Mouse (Mus musculus) lung, adult 2 months (tissue): Measurements from ENCODE around the gene 0610030E20Rik. TPM values are rescaled to one million over a fixed set of nuclear protein-coding genes. Genes with fewer than 3 reads are reported as not detected.
A peak's percentile ranks its signal among the peaks of the same experiment; 100 is the strongest.

ENCODE experiments used
- DNase-seq: peaks from one replicate; pipeline ENCODE4 v3.0.0; 2022
- H3K4me1 ChIP-seq: fragments of 200-500 bp; 2 replicates; pipeline ENCODE4 v1.6.1; 2011; ENCODE audit warnings: low read length; ENCODE audit not compliant: control insufficient read depth, insufficient read depth
- H3K4me3 ChIP-seq: fragments of 200-500 bp; replicated peaks from 2 replicates; pipeline ENCODE3; 2011; ENCODE audit warnings: low read depth, mild to moderate bottlenecking, control low read depth, low read length; ENCODE audit errors: extremely low read depth
- CTCF ChIP-seq: fragments of 200-500 bp; IDR thresholded peaks from 2 replicates; pipeline ENCODE4 v1.5.1; 2011; ENCODE audit warnings: mild to moderate bottlenecking, low read length, control low read depth; ENCODE audit not compliant: insufficient read depth
- POLR2A ChIP-seq: fragments of 200-500 bp; IDR thresholded peaks from 2 replicates; pipeline ENCODE4 v1.6.1; 2011; ENCODE audit warnings: low read depth, mild to moderate bottlenecking, control low read depth, low read length, borderline replicate concordance; ENCODE audit errors: extremely low read depth
- WGBS: fragments of 180-500 bp; shearing (Covaris S2); methylation state at CpG from one replicate; pipeline ENCODE4 v1.1.7; 2018; 5-methylcytosine and 5-hydroxymethylcytosine counted together
- polyA plus RNA-seq: library from polyadenylated mRNA; depleted of rRNA; stranded (reverse); fragments of >200 nt; gene quantifications from 2 replicates; pipeline ENCODE4 v1.2.3, GENCODE M21; 2012

0610030E20Rik gene
- polyA plus RNA-seq, 1 experiment = 21.3 TPM

DNA sequence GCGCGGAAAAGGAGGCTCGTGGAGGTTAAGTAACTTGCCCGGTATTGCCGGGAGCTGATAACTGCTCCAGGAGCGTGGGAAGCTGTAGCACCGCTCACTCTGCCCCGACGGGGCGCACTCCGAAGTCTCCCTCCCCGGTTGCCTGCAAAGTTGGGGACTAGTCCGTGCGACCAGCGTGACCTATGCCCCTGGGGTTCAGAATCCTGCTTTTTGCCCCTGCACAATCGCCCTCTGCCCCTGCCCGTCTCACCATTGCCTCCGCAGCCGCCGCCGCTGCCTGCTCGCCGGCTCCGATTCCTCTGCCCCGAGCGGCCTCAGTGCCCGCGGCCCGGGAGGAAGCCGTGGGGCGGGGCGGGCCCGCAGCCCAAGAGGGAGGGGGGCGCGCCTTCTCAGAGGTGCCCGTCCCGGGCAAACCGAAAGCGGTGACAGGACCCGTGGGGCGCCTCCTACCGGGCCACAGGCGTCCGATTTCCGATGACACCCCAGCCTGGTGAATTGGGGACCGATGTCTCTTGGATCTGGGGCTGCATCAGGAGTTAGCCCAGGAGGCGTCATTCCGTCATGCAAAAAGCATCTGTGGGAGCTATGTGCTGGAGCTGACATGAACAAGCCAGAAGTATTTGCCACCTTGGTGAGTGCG is 33.1 kb downstream of the 0610030E20Rik start, which contains the start of gene Vamp5:
TSS of gene Vamp5 (minus strand) at position 338 of the 640 bp plus-strand sequence.
- TF ChIP-seq CTCF = peak; percentile 39; the same call in 1 of the 2 replicates
- peak; percentile 55; the same call in 1 of the 2 replicates for TF ChIP-seq POLR2A
- peak; percentile 91 for DNase-seq
- WGBS = under 1% methylated on average over 49 of the region's 49 CpGs
- peak within 1 kb of the TSS; percentile 83 for H3K4me3 ChIP-seq
- H3K4me1 ChIP-seq = peaks cover 5% of the 10 kb centered on the region; the same call in 1 of the 2 replicates

DNA sequence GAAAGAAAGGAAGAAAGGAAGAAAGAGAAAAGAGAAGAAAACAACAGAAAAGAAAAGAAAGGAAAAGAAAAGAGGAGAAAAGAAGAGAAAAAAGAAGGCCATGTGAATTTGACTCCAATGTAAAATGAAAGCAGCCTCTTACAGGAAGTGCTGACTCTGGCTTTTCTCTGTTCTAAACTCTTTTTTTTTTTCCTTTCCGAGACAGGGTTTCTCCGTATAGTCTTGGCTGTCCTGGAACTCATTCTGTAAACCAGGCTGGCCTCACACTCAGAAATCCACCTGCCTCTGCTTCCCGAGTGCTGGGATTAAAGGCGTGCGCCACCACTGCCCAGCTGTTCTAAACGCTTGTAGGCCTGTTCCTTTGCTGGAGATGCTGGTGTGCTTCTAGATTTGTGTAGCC is 35.4 kb downstream of the 0610030E20Rik start:
- TF ChIP-seq POLR2A (no peak), CTCF (no peak)
- Histone ChIP-seq H3K4me3 (no peak overlapping the region), H3K4me1 (peaks cover 5% of the 10 kb centered on the region; the same call in 1 of the 2 replicates)
- no peak for DNase-seq
- WGBS = 71% methylated on average over 6 of the region's 6 CpGs

DNA sequence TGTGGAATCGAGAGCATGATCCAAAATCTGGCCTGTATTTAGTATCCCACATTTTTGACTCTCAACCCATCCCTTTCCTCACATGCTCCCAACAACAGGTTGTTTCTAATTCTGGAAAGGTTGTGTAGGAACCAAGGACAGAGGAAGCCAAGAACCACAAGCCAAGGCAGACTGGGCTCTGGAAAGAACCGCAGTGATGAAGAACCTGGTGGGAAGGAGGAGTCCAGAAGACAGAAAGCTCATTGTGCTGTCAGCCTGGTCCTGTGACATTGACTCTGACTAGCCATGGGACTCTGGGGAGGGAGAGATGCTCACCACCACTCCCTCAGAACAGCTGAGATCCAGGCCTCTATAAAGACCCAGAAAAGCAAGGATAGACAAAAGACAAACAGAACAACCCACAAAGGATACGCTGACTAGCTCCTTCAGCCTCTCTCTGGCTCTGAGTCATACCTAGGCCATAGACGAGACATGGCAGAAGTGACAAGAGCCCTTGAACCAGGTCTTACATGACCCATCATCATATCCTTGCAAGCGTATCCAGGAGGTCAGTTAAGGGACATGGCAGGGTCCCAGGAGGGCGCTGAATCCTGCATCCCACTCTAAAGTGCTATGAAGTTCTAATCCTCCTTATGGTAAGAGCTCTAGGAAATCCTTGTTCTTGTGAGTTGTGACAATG is 36.2 kb downstream of the 0610030E20Rik start:
- no peak overlapping the region for H3K4me3 ChIP-seq
- no peak for DNase-seq
- H3K4me1 ChIP-seq = peaks cover 5% of the 10 kb centered on the region; the same call in 1 of the 2 replicates
- TF ChIP-seq POLR2A = no peak
- no peak for TF ChIP-seq CTCF
- 83% methylated on average over 6 of the region's 6 CpGs for WGBS

DNA sequence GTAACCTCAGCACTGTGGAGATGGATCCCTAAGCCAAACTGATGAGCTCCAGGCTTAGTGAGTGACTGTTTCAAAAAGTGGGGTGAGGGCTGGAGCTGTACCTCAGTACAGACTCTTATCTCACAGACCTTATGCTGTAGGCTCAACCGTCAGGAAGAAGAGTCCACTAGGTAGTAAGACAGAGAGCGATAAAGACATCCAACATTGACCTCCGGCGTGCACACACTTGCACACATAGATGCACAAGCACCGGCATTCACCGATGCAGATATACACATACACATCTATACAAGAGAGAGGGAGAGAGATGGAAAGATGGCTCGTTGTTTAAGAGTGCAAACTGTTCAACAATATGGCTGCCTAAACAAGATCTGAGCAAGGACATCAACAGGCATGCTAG is 36.8 kb downstream of the 0610030E20Rik start:
- Histone ChIP-seq H3K4me1 (peaks cover 7% of the 10 kb centered on the region), H3K4me3 (no peak overlapping the region)
- TF ChIP-seq POLR2A = no peak
- TF ChIP-seq CTCF = no peak
- 91% methylated on average over 7 of the region's 7 CpGs for WGBS
- no peak for DNase-seq

DNA sequence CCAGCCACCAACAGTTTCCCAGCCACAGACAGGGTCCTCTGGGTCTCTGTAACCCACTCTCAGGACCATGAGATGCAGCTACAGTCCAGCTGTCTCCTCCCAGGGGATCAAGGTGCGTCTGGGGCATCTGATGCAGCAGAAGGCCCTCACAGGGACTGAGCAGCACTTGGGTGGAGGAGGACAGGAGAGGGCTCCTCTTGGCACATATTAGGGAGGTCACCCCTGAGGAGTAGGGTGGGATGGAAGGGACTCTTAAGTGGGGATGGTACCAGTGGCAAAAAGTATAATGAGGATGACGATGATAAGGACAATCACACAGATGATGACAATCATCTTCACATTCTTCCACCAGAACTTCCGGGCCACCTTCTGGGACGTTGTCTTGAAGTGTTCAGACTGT is 38.1 kb downstream of the 0610030E20Rik start:
- no peak for TF ChIP-seq POLR2A
- TF ChIP-seq CTCF = no peak
- H3K4me1 ChIP-seq = peaks cover 6% of the 10 kb centered on the region
- DNase-seq = no peak
- H3K4me3 ChIP-seq = no peak overlapping the region
- WGBS = 72% methylated on average over 4 of the region's 4 CpGs

DNA sequence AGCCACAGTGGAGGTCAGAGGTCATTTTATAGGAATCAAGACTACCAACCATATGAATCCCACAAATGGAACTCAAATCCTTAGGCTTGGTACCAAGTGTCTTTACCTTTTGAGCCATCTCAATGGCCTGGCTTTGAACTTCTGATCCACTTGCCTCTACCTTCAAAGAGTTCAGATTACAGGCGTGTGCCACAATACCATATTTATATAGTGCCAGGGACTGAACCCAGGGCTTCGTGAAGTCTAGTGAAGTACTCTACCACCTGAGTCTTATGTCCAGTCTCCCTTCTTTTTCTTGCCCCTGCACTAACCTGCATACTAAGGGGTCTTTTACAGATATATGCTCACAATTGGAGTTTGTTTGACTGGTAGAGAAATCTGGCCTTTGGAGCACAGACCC is 39.4 kb downstream of the 0610030E20Rik start:
- TF ChIP-seq POLR2A (no peak), CTCF (no peak)

DNA sequence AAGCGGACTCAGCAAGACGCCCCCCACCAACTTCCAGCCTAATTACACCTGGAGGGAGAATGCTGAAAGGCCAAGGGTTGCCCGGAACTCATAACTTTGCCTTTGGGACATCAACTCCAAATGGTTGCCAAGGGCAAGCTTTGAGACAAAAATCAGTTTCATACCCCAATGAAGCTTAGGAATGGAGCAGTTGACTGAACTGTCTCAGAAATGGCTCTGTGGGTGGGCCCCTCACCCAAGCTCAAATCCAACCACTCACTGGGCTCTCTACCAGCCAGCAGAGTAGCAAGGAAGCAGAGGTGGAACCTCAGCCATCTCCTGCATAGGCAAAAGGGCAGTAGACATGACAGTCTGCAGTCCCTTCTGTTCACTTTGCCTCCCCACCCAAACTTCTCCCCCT is 40.7 kb downstream of the 0610030E20Rik start:
- H3K4me3 ChIP-seq = no peak overlapping the region
- TF ChIP-seq CTCF (no peak), POLR2A (no peak)
- peaks cover 8% of the 10 kb centered on the region for H3K4me1 ChIP-seq
- DNase-seq = no peak
- 84% methylated on average over 3 of the region's 3 CpGs for WGBS

More for the DNA sequence above, 39.4 kb downstream of the 0610030E20Rik start:
- H3K4me1 ChIP-seq = peaks cover 6% of the 10 kb centered on the region
- WGBS = 91% methylated on average over 2 of the region's 2 CpGs
- DNase-seq = no peak
- H3K4me3 ChIP-seq = no peak overlapping the region

DNA sequence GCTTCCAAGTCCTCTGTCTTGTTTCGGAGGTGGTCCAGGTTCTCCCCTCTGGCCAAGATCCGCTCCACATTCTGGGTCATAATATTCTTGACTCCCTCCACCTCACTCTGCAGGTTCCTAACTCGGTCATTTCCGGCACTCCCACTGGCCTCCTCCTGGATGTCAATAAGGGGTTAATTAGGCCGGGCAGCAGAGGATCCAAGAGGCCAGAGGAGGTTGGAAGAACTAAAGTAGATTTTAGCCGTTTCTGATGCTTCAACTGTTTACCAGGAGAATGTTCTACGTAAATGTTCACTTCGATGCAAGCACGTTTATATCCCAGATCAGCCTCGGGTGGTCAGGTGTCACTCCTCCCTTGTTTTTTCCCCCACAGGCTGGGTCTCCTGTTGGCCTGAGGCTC is 41.1 kb downstream of the 0610030E20Rik start:
- TF ChIP-seq POLR2A = no peak
- no peak for TF ChIP-seq CTCF
- 59% methylated on average over 10 of the region's 10 CpGs for WGBS
- Histone ChIP-seq H3K4me1 (peaks cover 8% of the 10 kb centered on the region), H3K4me3 (no peak overlapping the region)
- DNase-seq = no peak

DNA sequence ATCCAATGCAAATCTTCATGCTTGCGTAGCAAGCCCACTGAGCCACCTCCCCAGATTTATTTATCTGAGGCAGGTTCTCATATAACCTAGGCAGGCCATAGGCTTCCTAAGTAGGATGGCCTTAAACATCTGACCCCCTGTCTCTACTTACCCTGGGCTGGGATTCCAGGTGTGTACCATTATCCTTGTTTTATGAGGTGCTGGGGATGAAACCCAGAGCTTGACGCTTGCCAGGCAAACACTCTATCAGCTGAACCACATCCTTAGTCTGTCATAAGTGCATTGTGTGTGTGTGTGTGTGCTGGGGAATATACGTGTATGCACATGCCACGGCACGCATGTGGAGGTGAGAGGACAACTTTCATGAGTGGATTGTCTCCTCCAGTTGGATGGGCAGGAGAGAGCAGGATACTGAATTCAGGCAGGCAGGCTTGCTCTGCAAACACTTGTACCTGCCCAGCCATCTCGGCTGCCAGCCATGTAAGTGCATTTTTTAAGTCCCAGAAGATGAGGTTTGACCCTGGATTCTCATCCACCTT is 41.7 kb downstream of the 0610030E20Rik start:
- H3K4me3 ChIP-seq = peak overlapping the region; percentile 50
- no peak for DNase-seq
- WGBS = 58% methylated on average over 6 of the region's 6 CpGs

More for the DNA sequence above, 41.7 kb downstream of the 0610030E20Rik start:
- H3K4me1 ChIP-seq = peaks cover 8% of the 10 kb centered on the region
- TF ChIP-seq CTCF = no peak
- TF ChIP-seq POLR2A = no peak
